Mouse (Mus musculus) layer of hippocampus, adult 8-10 months (tissue): Measurements from ENCODE around the gene Aldh2. TPM values are rescaled to one million over a fixed set of nuclear protein-coding genes. Genes with fewer than 3 reads are reported as not detected.

Source experiments
- DNase-seq, 2 experiments: peaks; one replicate each; pipeline ENCODE4 v3.0.0; 2022; ENCODE audit warnings: low spot score in 2 of 2
- total RNA-seq, 4 experiments: library from RNA; stranded (reverse); gene quantifications; 2 replicates each; pipeline ENCODE4 v1.2.4; 2022

Gene Aldh2
- total RNA-seq, 4 experiments from 2014 or later: 140 to 151 (median 146) TPM

GRCm38 (mm10) chr5:121596226-121596625, 2.6 kb upstream of the Aldh2 start:
- no peak for DNase-seq

GRCm38 (mm10) chr5:121595758-121596157, 2.1 kb upstream of the Aldh2 start:
- no peak for DNase-seq

DNA sequence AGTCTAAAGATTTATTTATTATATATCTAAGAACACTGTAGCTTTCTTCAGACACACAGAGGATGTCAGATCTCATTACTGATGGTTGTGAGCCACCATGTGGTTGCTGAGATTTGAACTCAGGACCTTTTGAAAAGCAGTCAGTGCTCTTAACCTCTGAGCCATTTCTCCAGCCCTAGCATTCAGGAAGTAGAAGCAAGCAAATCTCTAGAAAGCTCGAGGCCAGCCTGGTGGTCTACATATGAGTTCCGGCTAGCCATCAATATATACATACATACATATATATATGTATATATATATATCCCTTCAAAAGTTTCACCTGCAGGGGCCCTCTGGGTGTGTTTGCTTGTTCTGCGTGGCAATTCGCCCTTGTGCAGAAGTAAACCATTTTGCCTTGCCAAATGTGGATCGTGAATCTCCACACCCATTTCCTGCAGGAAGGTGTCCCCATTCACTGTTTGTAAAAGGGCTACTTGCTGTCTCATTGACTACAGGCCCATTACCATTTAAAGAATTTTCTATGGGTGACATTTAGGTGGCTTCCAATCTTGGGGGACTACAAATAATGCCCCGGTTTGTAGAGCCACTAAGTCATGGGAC, 1.2 kb upstream of the Aldh2 start:
- DNase-seq: no peak

DNA sequence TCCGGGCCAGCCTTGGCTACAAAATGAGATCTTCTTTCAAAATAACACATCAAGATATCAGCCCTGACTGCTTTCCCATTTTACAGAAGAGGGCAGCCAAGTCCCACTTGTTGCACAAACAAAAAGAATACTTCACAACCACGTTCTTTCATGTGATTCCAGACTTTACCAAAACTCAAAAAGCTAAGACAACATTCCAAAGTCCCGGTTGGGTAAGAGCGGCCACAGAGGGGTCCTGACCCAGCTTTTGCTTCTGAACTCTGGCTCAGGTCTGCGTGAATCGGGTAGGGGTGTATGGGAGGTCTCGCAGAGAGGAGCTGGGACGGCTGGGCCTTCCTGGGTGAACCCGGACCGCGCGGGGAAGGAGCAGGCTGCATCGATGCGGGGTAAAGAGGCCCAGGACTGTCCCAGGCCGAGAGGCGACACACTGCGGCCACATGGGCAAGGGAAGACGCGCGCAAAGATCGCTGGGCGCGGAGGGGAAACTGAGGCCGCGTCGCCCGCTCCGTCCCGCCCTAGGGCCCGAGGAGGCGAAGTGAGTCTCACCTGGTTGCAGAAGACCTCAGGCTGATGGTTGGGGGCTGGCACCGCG, 712 bp downstream of the Aldh2 start:
- no peak for DNase-seq

- DNase-seq: no peak
Measured at GRCm38 (mm10) chr5:121592064-121592815, 1.4 kb downstream of the Aldh2 start.

DNA sequence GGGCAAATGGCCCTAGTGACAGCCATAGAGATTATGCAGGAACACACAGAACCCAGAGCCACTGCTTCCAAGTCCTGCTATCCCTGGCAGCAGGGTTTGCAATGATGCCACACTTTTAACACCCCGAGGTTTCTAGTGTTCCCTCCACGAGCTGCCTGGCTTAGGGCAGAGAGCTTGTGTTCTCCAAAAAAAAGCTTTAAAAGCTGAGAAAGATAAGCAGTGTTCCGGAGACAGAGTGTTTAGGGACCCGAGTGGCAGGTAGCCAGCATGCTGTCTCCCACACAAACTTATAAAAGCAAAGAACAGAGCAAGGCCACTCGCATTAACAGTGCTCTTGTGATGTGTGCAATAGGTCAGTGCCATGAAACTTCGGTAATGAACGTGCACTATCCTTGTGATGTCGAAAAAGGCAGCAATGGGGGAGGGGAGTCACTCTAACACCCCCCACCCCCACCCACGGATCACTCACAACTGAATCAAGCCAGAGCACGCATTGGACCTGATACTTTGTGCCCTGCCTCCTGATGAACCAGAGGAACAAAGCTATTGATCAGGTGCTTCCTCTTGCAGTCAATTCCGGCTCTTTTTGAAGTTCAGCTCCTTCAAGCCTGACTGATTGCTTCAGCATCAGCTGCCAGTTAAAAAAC, 2.1 kb downstream of the Aldh2 start:
- no peak for DNase-seq

- no peak for DNase-seq
Measured at GRCm38 (mm10) chr5:121589928-121590327, 3.7 kb downstream of the Aldh2 start.

DNA sequence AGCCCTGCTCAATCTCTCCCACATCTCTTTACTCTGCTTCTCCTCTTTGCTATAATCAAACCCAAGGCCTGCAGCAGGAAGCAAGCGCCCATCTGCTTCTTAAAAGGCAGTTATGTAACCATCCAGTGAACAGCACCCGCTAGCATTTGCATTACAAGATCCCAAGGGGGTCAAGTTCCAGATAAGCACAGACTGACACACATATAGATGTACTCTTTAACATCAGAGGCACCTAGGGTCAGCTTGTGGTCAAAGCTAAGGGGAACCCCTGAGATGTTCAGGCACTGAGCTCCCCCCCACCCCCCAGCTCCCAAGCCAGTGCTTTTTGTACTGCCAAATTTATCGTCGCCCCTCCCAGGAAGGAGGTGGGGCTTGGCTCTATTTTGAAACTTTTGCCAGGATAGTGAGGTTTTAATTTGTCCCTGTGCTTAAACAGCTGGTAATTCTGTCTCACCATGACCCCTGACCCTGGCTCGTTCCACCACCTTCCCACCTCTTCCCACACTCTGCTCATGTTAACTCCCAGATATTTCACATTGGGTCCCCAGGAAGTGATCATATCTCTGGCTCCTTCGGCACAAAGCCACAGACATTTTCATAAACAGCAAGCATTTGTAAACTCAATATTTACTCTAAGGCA, 7.1 kb downstream of the Aldh2 start:
- DNase-seq: peak; percentile 71 to 72

- no peak for DNase-seq
Measured at GRCm38 (mm10) chr5:121585699-121586098, 7.9 kb downstream of the Aldh2 start.

DNA sequence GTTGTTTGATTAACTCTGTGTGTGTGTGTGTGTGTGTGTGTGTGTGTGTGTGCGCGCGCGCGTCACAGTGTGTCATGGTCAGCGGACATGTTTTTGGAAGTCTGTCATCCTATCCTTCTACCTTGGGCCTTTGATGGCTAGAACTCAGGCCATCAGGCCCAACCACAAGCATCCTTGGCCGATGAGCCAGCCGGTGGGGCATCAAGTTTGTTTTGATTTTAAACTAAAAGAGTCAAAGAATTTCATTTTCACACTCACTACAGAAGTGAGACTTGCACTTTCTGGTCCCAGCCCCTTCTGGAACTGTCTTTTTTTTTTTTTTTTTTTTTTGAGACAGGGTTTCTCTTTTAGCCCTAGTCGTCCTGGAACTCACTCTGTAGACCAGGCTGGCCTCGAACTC, 8.6 kb downstream of the Aldh2 start:
- DNase-seq: no peak

DNA sequence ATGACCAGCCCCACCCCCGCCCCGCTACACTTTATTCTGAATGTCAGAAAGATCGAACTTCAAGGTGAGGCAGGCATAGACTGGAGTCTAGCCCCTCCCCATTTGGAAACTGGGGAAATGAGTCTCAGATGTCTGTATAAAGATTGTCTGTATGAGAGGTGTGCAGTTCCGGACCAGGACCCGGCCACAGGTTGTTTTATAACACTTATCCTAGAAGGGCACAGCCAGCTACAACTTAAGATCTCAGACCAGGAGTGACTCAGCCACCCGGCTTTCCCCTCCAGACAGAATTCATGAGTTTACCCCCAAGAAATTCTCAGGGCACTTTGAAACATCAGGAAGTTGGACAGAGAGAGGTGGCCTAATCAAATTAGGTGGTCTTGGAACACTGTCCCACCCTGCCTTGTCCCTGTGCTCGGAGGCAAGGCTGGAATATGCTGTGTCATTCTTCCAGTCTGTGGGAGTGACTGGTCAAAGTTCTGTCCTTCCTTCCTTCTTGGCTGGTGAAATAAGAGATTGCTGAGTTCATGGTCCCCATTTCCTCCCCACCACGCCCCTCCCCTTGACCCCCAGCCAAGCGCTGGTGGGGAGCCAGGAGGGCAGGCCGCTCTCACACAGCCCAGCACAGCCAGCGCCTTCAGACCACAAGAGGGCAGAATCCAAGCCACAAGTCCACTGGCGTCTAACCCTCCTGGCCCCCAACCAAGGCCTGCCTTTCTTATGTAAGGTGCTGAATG, 9.7 kb downstream of the Aldh2 start:
- DNase-seq: peak; percentile 69 to 74

- no peak for DNase-seq
Measured at GRCm38 (mm10) chr5:121581945-121582344, 11.7 kb downstream of the Aldh2 start.

- no peak for DNase-seq
Measured at GRCm38 (mm10) chr5:121576927-121577488, 16.6 kb downstream of the Aldh2 start.

- DNase-seq: no peak
Measured at GRCm38 (mm10) chr5:121575867-121576266, 17.8 kb downstream of the Aldh2 start.

DNA sequence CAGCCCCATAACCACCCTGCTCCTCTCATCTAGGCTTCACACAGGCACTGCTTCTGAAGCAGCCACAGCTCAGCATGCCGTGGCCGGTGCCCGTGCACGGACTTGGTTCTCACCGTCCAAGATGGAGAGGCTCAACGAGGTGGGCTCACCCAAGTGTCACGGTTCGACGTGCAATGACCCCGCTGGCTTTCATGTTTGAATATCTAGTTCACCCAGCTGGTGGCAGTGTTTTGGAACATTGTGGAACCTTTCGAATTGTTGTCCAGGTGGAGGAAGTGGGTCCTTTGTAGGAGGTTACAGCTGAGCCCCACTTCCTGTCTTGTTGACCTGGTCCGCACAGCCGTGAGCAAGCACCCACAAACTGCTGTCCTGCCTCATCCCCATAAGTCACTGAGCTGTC, 19.5 kb downstream of the Aldh2 start:
- no peak for DNase-seq

GRCm38 (mm10) chr5:121570787-121571186, 22.8 kb downstream of the Aldh2 start:
- DNase-seq: no peak

- DNase-seq: no peak
Measured at GRCm38 (mm10) chr5:121569881-121570420, 23.7 kb downstream of the Aldh2 start.

- no peak for DNase-seq
Measured at GRCm38 (mm10) chr5:121566035-121566681, 27.5 kb downstream of the Aldh2 start.

DNA sequence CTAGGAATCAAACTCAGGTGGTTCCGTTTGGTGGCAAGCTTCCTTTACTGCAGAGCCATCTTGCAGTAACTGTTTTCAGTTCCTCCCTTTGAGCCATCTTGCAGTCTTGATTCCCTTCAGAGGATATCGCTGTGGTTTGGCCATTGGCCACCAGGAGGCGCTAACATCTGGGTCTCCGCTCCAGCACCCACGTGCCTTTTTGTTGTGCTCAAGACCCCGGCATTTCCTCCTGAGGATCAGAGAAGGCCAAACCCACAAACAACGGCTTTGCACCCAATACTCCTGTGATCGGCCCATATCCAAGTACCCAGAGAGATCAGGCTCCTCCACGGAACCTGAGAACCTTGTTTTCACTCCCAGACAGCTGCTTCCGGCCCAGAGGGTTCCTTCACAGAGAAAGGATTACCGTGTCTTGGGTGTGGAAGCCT, 29.1 kb downstream of the Aldh2 start:
- DNase-seq: peak; percentile 73 to 86

GRCm38 (mm10) chr5:121562436-121562835, 31.2 kb downstream of the Aldh2 start:
- no peak for DNase-seq
